Mouse (Mus musculus) C2C12 (cell line): Measurements from ENCODE around the gene Lpar2. TPM values are rescaled to one million over a fixed set of nuclear protein-coding genes. Genes with fewer than 3 reads are reported as not detected.

Experiments used
- H3K27me3 ChIP-seq: one replicate; pipeline ENCODE4 v1.6.1; 2011; ENCODE audit not compliant: control insufficient read depth, insufficient read depth, insufficient read length
- H3K36me3 ChIP-seq: one replicate; pipeline ENCODE4 v1.6.1; 2011; ENCODE audit not compliant: control insufficient read depth, insufficient read depth
- H3K4me3 ChIP-seq: one replicate; pipeline ENCODE4 v1.5.1; 2011; ENCODE audit warnings: mild to moderate bottlenecking, control low read depth; ENCODE audit not compliant: poor library complexity, insufficient read depth, severe bottlenecking
- H3K79me2 ChIP-seq: one replicate; pipeline ENCODE4 v1.6.1; 2011; ENCODE audit not compliant: control insufficient read depth, insufficient read depth
- H3K79me3 ChIP-seq: one replicate; pipeline ENCODE4 v1.6.1; 2011; ENCODE audit warnings: low read depth, control low read depth
- H3ac ChIP-seq: one replicate; pipeline ENCODE3; 2011; ENCODE audit warnings: low read depth; ENCODE audit not compliant: control insufficient read depth, insufficient read length
- CEBPB ChIP-seq: IDR thresholded peaks from one replicate; pipeline ENCODE4 v1.6.1; 2011; ENCODE audit warnings: low read depth, mild to moderate bottlenecking, control low read depth, moderate library complexity
- CTCF ChIP-seq: IDR thresholded peaks from one replicate; pipeline ENCODE4 v1.5.1; 2011; ENCODE audit not compliant: control insufficient read depth, insufficient read depth, insufficient read length
- FOSL1 ChIP-seq: IDR thresholded peaks from one replicate; pipeline ENCODE4 v1.8.0; 2011; ENCODE audit warnings: mild to moderate bottlenecking, low read length; ENCODE audit not compliant: poor library complexity, insufficient read depth, severe bottlenecking
- MAX ChIP-seq: IDR thresholded peaks from one replicate; pipeline ENCODE4 v1.6.1; 2011; ENCODE audit warnings: mild to moderate bottlenecking, control low read depth
- MYOD1 ChIP-seq: IDR thresholded peaks from one replicate; pipeline ENCODE4 v1.6.1; 2011; ENCODE audit warnings: low read depth; ENCODE audit not compliant: control insufficient read depth, insufficient read length
- MYOG ChIP-seq: IDR thresholded peaks from one replicate; pipeline ENCODE4 v1.6.1; 2011; ENCODE audit not compliant: control insufficient read depth, insufficient read length; ENCODE audit errors: extremely low read depth
- USF1 ChIP-seq: IDR thresholded peaks from one replicate; pipeline ENCODE4 v1.6.1; 2011; ENCODE audit warnings: low read depth, mild to moderate bottlenecking, control low read depth, moderate library complexity
- polyA plus RNA-seq: library from polyadenylated mRNA; unstranded; fragments of >200 nt; fragmentation: generic; extraction: Trizol; gene quantifications from one replicate; pipeline ENCODE4 v1.2.1, GENCODE M21; 2012; ENCODE audit warnings: missing spikeins

Lpar2 gene
- polyA plus RNA-seq, 1 experiment = 1.5 TPM

DNA sequence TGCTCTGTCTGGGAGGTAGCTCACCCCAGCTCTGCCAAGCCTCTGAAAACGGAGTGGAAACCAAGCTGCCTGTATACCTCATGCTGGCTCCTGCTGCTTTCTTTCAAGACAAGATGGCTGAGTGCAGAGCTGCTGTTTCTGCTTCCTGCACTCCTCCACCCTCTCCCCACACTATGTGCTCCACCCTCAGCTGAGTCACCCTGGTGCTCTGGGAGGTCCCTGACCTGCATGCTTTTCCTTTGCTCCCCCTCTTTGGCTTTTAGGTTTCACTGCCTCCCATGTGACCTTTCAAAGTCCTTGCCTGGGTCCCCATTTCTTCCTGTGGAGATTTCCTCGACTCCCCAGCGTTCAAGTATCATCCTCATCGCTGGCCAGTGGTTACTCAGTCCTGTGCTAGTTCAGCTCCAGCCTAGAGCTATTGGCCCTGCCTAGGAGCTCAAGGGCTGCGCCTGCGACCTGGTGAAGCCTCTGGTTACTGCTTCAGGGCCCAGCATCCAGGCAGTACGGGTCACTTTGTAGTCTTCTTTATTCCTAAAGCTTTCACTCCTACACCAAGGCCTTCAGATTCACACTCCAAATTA is 28.8 kb downstream of the Lpar2 start:
- Histone ChIP-seq H3K27me3 (no peaks in the 10 kb centered on the region), H3K79me3 (no peaks in the 10 kb centered on the region), H3K4me3 (no peak overlapping the region), H3K36me3 (no peaks in the 10 kb centered on the region), H3K79me2 (no peaks in the 10 kb centered on the region), H3ac (no peak overlapping the region)
- TF ChIP-seq MYOG = no peak
- TF ChIP-seq FOSL1 = no peak
- no peak for TF ChIP-seq MYOD1
- TF ChIP-seq CEBPB = no peak
- no peak for TF ChIP-seq USF1
- no peak for TF ChIP-seq CTCF
- no peak for TF ChIP-seq MAX

DNA sequence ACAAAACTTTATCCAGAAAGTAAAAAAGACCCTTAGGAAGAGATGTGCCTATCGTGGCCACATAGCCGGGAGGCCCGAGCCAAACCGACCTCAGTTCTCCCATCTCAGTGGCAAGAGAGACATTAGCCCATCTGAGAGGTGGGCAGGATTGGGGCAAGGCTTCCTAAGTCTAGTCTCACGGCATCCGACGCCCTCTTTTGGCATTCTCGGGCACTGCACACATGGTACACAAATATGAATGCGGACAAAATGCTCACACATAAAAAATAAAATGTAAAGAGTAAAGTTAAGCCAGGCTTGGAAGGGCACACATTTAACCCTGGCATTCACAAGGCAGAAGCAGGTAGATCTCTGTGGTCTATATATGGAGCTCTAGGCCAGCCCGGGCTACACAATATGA is 31.6 kb downstream of the Lpar2 start:
- H3K79me3 ChIP-seq = no peaks in the 10 kb centered on the region
- no peaks in the 10 kb centered on the region for H3K36me3 ChIP-seq
- no peaks in the 10 kb centered on the region for H3K27me3 ChIP-seq
- TF ChIP-seq FOSL1 = no peak
- no peak for TF ChIP-seq USF1
- TF ChIP-seq MAX = no peak
- no peak for TF ChIP-seq MYOG
- TF ChIP-seq CTCF = no peak
- no peak for TF ChIP-seq MYOD1
- no peak for TF ChIP-seq CEBPB
- no peaks in the 10 kb centered on the region for H3K79me2 ChIP-seq
- H3ac ChIP-seq = no peak overlapping the region
- H3K4me3 ChIP-seq = no peak overlapping the region

DNA sequence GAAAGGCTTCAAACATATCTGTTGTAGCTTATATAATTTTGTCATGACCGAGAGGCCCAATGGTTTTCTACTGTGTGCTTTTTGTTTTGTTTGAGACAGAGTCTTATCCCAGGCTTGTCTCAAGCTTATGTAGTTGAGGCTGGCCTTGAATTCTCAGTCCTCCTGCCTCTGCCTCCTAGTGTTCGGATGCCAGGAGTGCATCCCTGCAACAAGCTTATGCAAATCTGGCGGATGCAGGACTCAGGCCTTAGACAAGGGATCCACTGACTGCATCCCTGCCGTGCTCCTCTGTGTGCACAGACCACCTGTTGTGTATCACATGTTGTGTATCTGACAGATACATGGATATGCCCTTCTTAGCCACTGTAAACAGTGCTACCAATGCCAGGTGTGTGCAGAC is 38.6 kb downstream of the Lpar2 start:
- TF ChIP-seq FOSL1 (no peak), MYOG (no peak), MAX (no peak), CEBPB (no peak), CTCF (no peak), MYOD1 (no peak), USF1 (no peak)
- Histone ChIP-seq H3K4me3 (no peak overlapping the region), H3ac (no peak overlapping the region), H3K79me3 (no peaks in the 10 kb centered on the region), H3K36me3 (no peaks in the 10 kb centered on the region), H3K79me2 (no peaks in the 10 kb centered on the region), H3K27me3 (no peaks in the 10 kb centered on the region)

DNA sequence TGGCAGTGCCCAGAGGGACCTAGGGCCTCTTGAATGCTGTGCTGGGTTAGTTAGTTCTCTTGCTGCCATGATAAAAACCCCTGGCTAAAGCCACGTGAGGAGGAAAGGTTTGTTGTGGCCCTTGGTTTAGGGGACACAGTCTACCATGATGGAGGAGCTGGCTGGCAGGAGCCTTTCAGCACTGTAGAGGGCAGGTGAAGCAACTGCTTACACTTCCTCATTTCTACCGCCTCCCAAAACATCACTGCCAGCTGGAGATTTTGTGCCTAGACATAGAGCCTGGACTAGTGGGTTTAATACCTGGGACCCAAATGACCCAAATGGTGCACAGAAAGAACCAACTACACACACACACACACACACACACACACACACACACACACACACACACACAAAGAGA is 39.0 kb downstream of the Lpar2 start:
- H3K36me3 ChIP-seq = no peaks in the 10 kb centered on the region
- H3K79me3 ChIP-seq = no peaks in the 10 kb centered on the region
- no peaks in the 10 kb centered on the region for H3K79me2 ChIP-seq
- H3K27me3 ChIP-seq = no peaks in the 10 kb centered on the region
- H3ac ChIP-seq = no peak overlapping the region
- H3K4me3 ChIP-seq = no peak overlapping the region
- no peak for TF ChIP-seq MAX
- TF ChIP-seq MYOG = no peak
- TF ChIP-seq FOSL1 = no peak
- TF ChIP-seq CEBPB = no peak
- no peak for TF ChIP-seq CTCF
- TF ChIP-seq USF1 = no peak
- TF ChIP-seq MYOD1 = no peak

DNA sequence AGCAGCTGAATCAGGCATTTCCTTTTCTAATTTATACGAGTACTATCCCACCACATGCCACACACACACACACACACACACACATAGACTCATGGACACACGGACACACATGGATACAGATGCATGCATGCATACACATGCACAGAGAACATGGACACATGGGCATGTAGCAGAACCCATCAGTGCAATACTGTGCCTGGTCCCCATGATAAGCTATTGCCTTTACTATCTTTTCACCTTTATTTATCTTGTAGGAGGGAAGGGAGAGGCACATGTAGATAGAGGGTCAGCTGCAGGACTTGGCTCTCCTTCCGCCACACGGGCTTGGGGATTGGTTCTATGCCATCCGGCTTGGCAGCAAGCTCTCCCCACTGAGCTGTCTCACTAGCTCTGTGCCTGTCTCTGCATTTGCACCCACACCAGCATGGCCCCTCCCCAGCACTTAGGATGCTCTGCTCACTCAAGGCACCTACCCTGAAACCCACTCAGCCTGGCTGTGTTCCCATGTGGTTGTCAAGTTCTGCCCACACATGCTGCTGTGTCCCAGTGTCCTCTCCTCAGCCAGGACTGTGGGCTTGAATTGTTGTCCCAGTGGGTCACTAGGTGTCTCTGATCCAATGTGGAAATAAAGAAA is 41.3 kb downstream of the Lpar2 start:
- Histone ChIP-seq H3K36me3 (no peaks in the 10 kb centered on the region), H3K27me3 (no peaks in the 10 kb centered on the region), H3ac (no peak overlapping the region), H3K79me3 (no peaks in the 10 kb centered on the region), H3K79me2 (no peaks in the 10 kb centered on the region), H3K4me3 (no peak overlapping the region)
- no peak for TF ChIP-seq MYOG
- TF ChIP-seq USF1 = no peak
- no peak for TF ChIP-seq MAX
- no peak for TF ChIP-seq CEBPB
- TF ChIP-seq MYOD1 = no peak
- TF ChIP-seq FOSL1 = no peak
- no peak for TF ChIP-seq CTCF
